Mouse (Mus musculus) cerebellum, postnatal 25 days (tissue): ENCODE results near the gene Nxpe3.

Experiments used
- DNase-seq, 2 experiments: peaks; one replicate each; pipeline ENCODE4 v3.0.0; 2021; ENCODE audit warnings: mixed read lengths in 2 of 2

The Nxpe3 gene

GRCm38 (mm10) chr16:55809779-55810514 is 85.1 kb downstream of the Nxpe3 start:
- no peak for DNase-seq

GRCm38 (mm10) chr16:55809345-55809744 is 85.7 kb downstream of the Nxpe3 start:
- DNase-seq, result no peak

- no peak for DNase-seq
Observed at GRCm38 (mm10) chr16:55807505-55807932, 87.6 kb downstream of the Nxpe3 start.

GRCm38 (mm10) chr16:55804799-55805198 is 90.3 kb downstream of the Nxpe3 start:
- no peak for DNase-seq

- DNase-seq, result no peak
Observed at GRCm38 (mm10) chr16:55801629-55802028, 93.5 kb downstream of the Nxpe3 start.

- no peak for DNase-seq
Observed at GRCm38 (mm10) chr16:55798845-55799244, 96.2 kb downstream of the Nxpe3 start.

- DNase-seq, result no peak
Observed at GRCm38 (mm10) chr16:55790326-55790725, 104.8 kb downstream of the Nxpe3 start.
